Mouse (Mus musculus): ENCODE measurements around the gene Rbp1. TPM values are rescaled to one million over a fixed set of nuclear protein-coding genes. Genes with fewer than 3 reads are reported as not detected.

The Rbp1 gene
- polyA plus RNA-seq, 1 experiment from 2014 or later = 77.1 TPM

- no peaks in the 10 kb centered on the region for H3K9me3 ChIP-seq (ENCODE audit: control insufficient read depth, low read length)
- no peak overlapping the region for H3K4me2 ChIP-seq (replicated peaks)
- H3K4me1 ChIP-seq (replicated peaks; ENCODE audit: control insufficient read depth, insufficient read depth, low read length) = no peaks in the 10 kb centered on the region
- H3K36me3 ChIP-seq (replicated peaks; ENCODE audit: control insufficient read depth, insufficient read depth) = no peaks in the 10 kb centered on the region
- no peak overlapping the region for H3K9ac ChIP-seq
- H3K27me3 ChIP-seq (ENCODE audit: control insufficient read depth, insufficient read depth, low read length) = no peaks in the 10 kb centered on the region
- DNase-seq (ENCODE audit: low spot score) = no peak
- 86% methylated on average over 2 of the region's 2 CpGs for WGBS
- H3K4me3 ChIP-seq (replicated peaks; ENCODE audit: low read length) = no peak overlapping the region
- no peak overlapping the region for H3K27ac ChIP-seq
- no peak for ATAC-seq (ENCODE audit: low FRiP score)
Observed at GRCm38 (mm10) chr9:98480172-98480749, 57.5 kb downstream of the Rbp1 start.

DNA sequence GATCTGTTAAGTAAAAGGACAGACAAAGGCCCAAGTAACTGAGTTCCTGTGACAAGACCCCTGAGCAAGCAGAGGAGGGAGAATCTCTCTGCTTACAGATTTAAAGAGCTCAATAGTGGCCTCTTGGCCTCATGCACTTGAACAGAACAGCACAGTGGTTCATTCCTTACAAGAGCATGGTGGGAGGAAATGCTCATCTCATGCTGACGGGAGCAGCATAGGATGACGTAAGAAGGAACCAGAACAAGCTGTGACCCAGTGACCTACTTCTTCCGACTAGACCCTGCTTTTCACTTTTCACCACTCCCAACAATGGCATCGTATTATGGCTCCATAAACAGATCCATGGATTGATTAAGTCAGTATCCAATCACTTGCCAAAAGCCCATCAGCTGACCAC is 59.5 kb downstream of the Rbp1 start:
- no peaks in the 10 kb centered on the region for H3K27me3 ChIP-seq (ENCODE audit: control insufficient read depth, insufficient read depth, low read length)

GRCm38 (mm10) chr9:98485020-98485419 is 62.3 kb downstream of the Rbp1 start:
- no peaks in the 10 kb centered on the region for H3K36me3 ChIP-seq (replicated peaks; ENCODE audit: control insufficient read depth, insufficient read depth)
- ATAC-seq (ENCODE audit: low FRiP score) (no peak), DNase-seq (ENCODE audit: low spot score) (no peak)
- no peak overlapping the region for H3K4me2 ChIP-seq (replicated peaks)
- H3K27ac ChIP-seq = no peak overlapping the region
- WGBS = 87% methylated on average over 7 of the region's 7 CpGs
- H3K4me3 ChIP-seq (replicated peaks; ENCODE audit: low read length) = no peak overlapping the region
- H3K9ac ChIP-seq = no peak overlapping the region
- H3K27me3 ChIP-seq (ENCODE audit: control insufficient read depth, insufficient read depth, low read length) = no peaks in the 10 kb centered on the region
- H3K9me3 ChIP-seq (ENCODE audit: control insufficient read depth, low read length) = no peaks in the 10 kb centered on the region
- no peaks in the 10 kb centered on the region for H3K4me1 ChIP-seq (replicated peaks; ENCODE audit: control insufficient read depth, insufficient read depth, low read length)

More for the DNA sequence above, 59.5 kb downstream of the Rbp1 start:
- ATAC-seq (ENCODE audit: low FRiP score) (no peak), DNase-seq (ENCODE audit: low spot score) (no peak)
- no peak overlapping the region for H3K9ac ChIP-seq
- H3K4me2 ChIP-seq (replicated peaks) = no peak overlapping the region
- H3K4me1 ChIP-seq (replicated peaks; ENCODE audit: control insufficient read depth, insufficient read depth, low read length) = no peaks in the 10 kb centered on the region
- H3K4me3 ChIP-seq (replicated peaks; ENCODE audit: low read length) = no peak overlapping the region
- H3K36me3 ChIP-seq (replicated peaks; ENCODE audit: control insufficient read depth, insufficient read depth) = no peaks in the 10 kb centered on the region
- WGBS = 68% methylated on average over 4 of the region's 4 CpGs
- no peak overlapping the region for H3K27ac ChIP-seq
- H3K9me3 ChIP-seq (ENCODE audit: control insufficient read depth, low read length) = no peaks in the 10 kb centered on the region

GRCm38 (mm10) chr9:98485815-98486214 is 63.1 kb downstream of the Rbp1 start, which contains the start of gene Rbp2:
Gene Rbp2, plus strand, starts transcription at chr9:98486115.
- H3K27me3 ChIP-seq (ENCODE audit: control insufficient read depth, insufficient read depth, low read length) = no peaks in the 10 kb centered on the region
- no peaks in the 10 kb centered on the region for H3K36me3 ChIP-seq (replicated peaks; ENCODE audit: control insufficient read depth, insufficient read depth)
- H3K4me3 ChIP-seq (replicated peaks; ENCODE audit: low read length) = no peak within 1 kb of the TSS
- ATAC-seq (ENCODE audit: low FRiP score) (no peak), DNase-seq (ENCODE audit: low spot score) (no peak)
- H3K4me2 ChIP-seq (replicated peaks) = no peak within 1 kb of the TSS
- no peak within 1 kb of the TSS for H3K27ac ChIP-seq
- no peaks in the 10 kb centered on the region for H3K9me3 ChIP-seq (ENCODE audit: control insufficient read depth, low read length)
- H3K4me1 ChIP-seq (replicated peaks; ENCODE audit: control insufficient read depth, insufficient read depth, low read length) = no peaks in the 10 kb centered on the region
- whole genome bisulfite sequencing = 92% methylated on average over 3 of the region's 3 CpGs
- no peak within 1 kb of the TSS for H3K9ac ChIP-seq

DNA sequence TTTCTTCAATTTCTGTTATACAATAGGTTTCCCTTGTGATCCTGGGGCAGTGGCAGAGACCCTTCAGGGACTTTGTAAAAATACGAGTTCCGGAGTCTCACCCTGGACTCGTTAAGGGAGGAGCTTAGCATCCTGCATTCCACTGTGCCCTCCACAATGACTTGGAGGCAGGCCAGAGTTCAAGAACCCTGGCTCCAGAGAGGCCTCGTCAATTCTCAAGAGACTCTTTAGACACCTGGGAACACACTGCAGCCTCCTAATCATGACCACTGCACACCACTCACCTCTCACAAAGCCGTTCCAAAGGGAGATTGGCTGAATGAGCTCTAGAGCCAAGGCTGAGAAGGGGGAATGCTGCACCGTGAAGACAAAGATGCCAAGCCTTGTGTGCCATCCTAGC is 64.5 kb downstream of the Rbp1 start:
- Histone ChIP-seq H3K27ac (no peak overlapping the region), H3K9ac (no peak overlapping the region), H3K4me1 (replicated peaks; ENCODE audit: control insufficient read depth, insufficient read depth, low read length) (no peaks in the 10 kb centered on the region), H3K9me3 (ENCODE audit: control insufficient read depth, low read length) (no peaks in the 10 kb centered on the region), H3K27me3 (ENCODE audit: control insufficient read depth, insufficient read depth, low read length) (no peaks in the 10 kb centered on the region), H3K4me2 (replicated peaks) (no peak overlapping the region), H3K4me3 (replicated peaks; ENCODE audit: low read length) (no peak overlapping the region), H3K36me3 (replicated peaks; ENCODE audit: control insufficient read depth, insufficient read depth) (no peaks in the 10 kb centered on the region)
- no peak for DNase-seq (ENCODE audit: low spot score)
- WGBS = 75% methylated on average over 6 of the region's 6 CpGs
- no peak for ATAC-seq (ENCODE audit: low FRiP score)

DNA sequence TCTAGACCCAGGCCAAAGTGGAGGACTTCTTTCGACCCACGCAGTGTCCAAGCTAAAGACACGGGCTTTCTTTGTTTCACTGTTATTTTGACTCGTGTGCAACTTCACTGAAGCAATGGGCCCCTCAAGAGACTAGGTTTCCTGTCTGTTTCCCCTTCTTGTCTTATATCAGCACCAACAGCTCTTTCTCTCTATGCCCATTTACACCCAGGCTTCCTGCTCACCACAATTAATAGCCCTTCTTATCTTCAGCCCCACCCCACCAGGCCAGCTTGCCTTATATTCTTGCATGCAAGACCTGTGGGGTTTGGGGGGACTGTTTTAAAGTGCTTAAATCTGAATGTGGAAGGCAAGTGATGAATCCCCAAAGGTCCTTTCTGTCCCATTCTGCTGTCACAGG is 66.8 kb downstream of the Rbp1 start:
- Histone ChIP-seq H3K9ac (no peak overlapping the region), H3K27me3 (ENCODE audit: control insufficient read depth, insufficient read depth, low read length) (no peaks in the 10 kb centered on the region), H3K4me3 (replicated peaks; ENCODE audit: low read length) (no peak overlapping the region), H3K4me2 (replicated peaks) (no peak overlapping the region), H3K9me3 (ENCODE audit: control insufficient read depth, low read length) (no peaks in the 10 kb centered on the region), H3K27ac (no peak overlapping the region), H3K4me1 (replicated peaks; ENCODE audit: control insufficient read depth, insufficient read depth, low read length) (no peaks in the 10 kb centered on the region), H3K36me3 (replicated peaks; ENCODE audit: control insufficient read depth, insufficient read depth) (no peaks in the 10 kb centered on the region)
- WGBS = 77% methylated on average over 4 of the region's 4 CpGs
- ATAC-seq (ENCODE audit: low FRiP score) (no peak), DNase-seq (ENCODE audit: low spot score) (no peak)

- Histone ChIP-seq H3K27ac (no peak overlapping the region), H3K4me2 (replicated peaks) (no peak overlapping the region), H3K4me1 (replicated peaks; ENCODE audit: control insufficient read depth, insufficient read depth, low read length) (no peaks in the 10 kb centered on the region), H3K27me3 (ENCODE audit: control insufficient read depth, insufficient read depth, low read length) (no peaks in the 10 kb centered on the region), H3K9me3 (ENCODE audit: control insufficient read depth, low read length) (no peaks in the 10 kb centered on the region), H3K9ac (no peak overlapping the region), H3K4me3 (replicated peaks; ENCODE audit: low read length) (no peak overlapping the region), H3K36me3 (replicated peaks; ENCODE audit: control insufficient read depth, insufficient read depth) (no peaks in the 10 kb centered on the region)
- ATAC-seq (ENCODE audit: low FRiP score) = no peak
- DNase-seq (ENCODE audit: low spot score) = no peak
- 74% methylated on average over 4 of the region's 4 CpGs for WGBS
Observed at GRCm38 (mm10) chr9:98490128-98490527, 67.4 kb downstream of the Rbp1 start.

DNA sequence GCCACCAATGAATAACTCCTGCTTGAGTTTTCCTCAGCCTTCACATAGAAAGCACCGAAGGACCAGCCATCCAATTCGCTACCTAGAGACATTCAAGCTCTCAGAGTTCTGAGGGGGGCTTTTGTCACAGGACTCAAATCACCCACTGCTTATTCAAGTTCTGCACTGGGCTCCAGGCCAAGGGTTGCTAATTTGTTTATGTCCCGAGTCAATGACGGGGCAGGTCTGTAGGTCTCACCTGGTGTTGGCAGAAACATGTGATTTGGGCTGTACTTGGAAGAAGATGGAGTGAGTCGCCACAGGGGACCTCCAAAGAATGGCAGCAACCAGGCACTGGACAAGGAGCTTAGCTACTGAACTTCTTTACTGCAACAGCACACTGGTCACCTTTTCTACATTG is 68.3 kb downstream of the Rbp1 start:
- H3K9ac ChIP-seq = no peak overlapping the region
- ATAC-seq (ENCODE audit: low FRiP score) = no peak
- H3K4me3 ChIP-seq (replicated peaks; ENCODE audit: low read length) = no peak overlapping the region
- DNase-seq (ENCODE audit: low spot score) = no peak
- no peaks in the 10 kb centered on the region for H3K9me3 ChIP-seq (ENCODE audit: control insufficient read depth, low read length)
- 83% methylated on average over 5 of the region's 5 CpGs for WGBS
- no peaks in the 10 kb centered on the region for H3K27me3 ChIP-seq (ENCODE audit: control insufficient read depth, insufficient read depth, low read length)
- no peaks in the 10 kb centered on the region for H3K4me1 ChIP-seq (replicated peaks; ENCODE audit: control insufficient read depth, insufficient read depth, low read length)
- no peak overlapping the region for H3K4me2 ChIP-seq (replicated peaks)
- no peak overlapping the region for H3K27ac ChIP-seq
- no peaks in the 10 kb centered on the region for H3K36me3 ChIP-seq (replicated peaks; ENCODE audit: control insufficient read depth, insufficient read depth)

- Histone ChIP-seq H3K9me3 (ENCODE audit: control insufficient read depth, low read length) (no peaks in the 10 kb centered on the region), H3K27me3 (ENCODE audit: control insufficient read depth, insufficient read depth, low read length) (no peaks in the 10 kb centered on the region), H3K4me2 (replicated peaks) (no peak overlapping the region), H3K36me3 (replicated peaks; ENCODE audit: control insufficient read depth, insufficient read depth) (no peaks in the 10 kb centered on the region), H3K9ac (no peak overlapping the region), H3K4me1 (replicated peaks; ENCODE audit: control insufficient read depth, insufficient read depth, low read length) (no peaks in the 10 kb centered on the region), H3K4me3 (replicated peaks; ENCODE audit: low read length) (no peak overlapping the region), H3K27ac (no peak overlapping the region)
- no peak for DNase-seq (ENCODE audit: low spot score)
- no peak for ATAC-seq (ENCODE audit: low FRiP score)
- 86% methylated on average over 5 of the region's 5 CpGs for WGBS
Observed at GRCm38 (mm10) chr9:98492212-98492611, 69.5 kb downstream of the Rbp1 start.

DNA sequence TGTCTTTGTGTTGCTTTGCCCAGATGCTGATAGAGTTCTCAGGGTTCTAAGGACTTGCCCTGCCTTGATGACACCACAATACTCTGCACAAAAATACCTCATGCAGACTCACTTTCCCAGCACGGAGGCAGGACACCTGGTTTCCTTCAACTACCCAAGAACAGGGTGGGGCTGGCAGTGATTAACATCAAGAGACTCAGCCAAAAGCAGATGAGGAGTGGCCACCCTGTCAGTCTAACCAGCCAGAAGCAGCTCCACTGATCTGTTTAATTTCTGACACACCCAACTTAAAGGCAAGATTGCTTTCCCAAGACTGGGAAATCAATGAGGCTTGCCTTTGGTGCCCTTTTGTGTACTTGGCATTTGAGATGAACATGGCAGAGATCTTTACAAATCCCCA is 70.1 kb downstream of the Rbp1 start:
- no peak overlapping the region for H3K9ac ChIP-seq

More for the DNA sequence above, 70.1 kb downstream of the Rbp1 start:
- H3K4me2 ChIP-seq (replicated peaks) = no peak overlapping the region
- H3K9me3 ChIP-seq (ENCODE audit: control insufficient read depth, low read length) = no peaks in the 10 kb centered on the region
- WGBS = 85% methylated on average over 1 of the region's 1 CpGs
- H3K27ac ChIP-seq = no peak overlapping the region
- peaks cover 5% of the 10 kb centered on the region for H3K4me1 ChIP-seq (replicated peaks; ENCODE audit: control insufficient read depth, insufficient read depth, low read length)
- ATAC-seq (ENCODE audit: low FRiP score) = no peak
- H3K27me3 ChIP-seq (ENCODE audit: control insufficient read depth, insufficient read depth, low read length) = no peaks in the 10 kb centered on the region
- H3K36me3 ChIP-seq (replicated peaks; ENCODE audit: control insufficient read depth, insufficient read depth) = no peaks in the 10 kb centered on the region
- DNase-seq (ENCODE audit: low spot score) = no peak
- H3K4me3 ChIP-seq (replicated peaks; ENCODE audit: low read length) = no peak overlapping the region
